Mouse (Mus musculus) ES-E14 (cell line): ENCODE data around the gene Wbp2nl.

ENCODE experiments used
- HCFC1 ChIP-seq: IDR thresholded peaks from 2 replicates; pipeline ENCODE4 v1.6.1; 2012; ENCODE audit warnings: low read length, inconsistent platforms, borderline replicate concordance; ENCODE audit not compliant: insufficient read depth
- ZC3H11A ChIP-seq: IDR thresholded peaks from 2 replicates; pipeline ENCODE4 v1.6.1; 2012; ENCODE audit warnings: low read depth, mild to moderate bottlenecking, inconsistent platforms, low read length, borderline replicate concordance
- ZNF384 ChIP-seq: IDR thresholded peaks from 2 replicates; pipeline ENCODE4 v1.6.1; 2012; ENCODE audit warnings: low read depth, low read length, inconsistent platforms

DNA sequence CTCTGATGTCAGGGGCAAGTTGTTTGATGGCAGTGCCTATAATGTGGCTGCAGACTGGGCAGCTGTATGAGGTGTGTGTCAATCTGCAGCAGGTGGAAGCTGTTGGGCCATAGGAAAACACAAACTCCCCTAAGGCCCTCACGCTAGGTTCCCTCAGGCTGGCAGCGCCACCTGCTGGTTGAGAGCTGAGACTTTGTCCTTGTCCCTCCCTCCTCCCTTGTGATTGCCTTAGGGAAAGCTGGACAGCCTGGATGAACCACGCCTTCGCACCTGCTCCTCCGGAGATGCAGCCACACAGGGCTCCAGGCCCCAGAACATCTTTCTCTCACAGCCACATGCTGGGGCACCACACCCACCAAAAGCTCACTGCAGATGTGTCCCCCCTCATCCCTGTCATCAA, 27.6 kb upstream of the Wbp2nl start:
- TF ChIP-seq ZC3H11A (no peak), ZNF384 (no peak), HCFC1 (0 out of 2 replicates have a peak, but pooled peaks have one; percentile 23)
